Mouse (Mus musculus) kidney, adult 2 months (tissue): ENCODE measurements around the gene Dglucy.

ENCODE experiments used
- CTCF ChIP-seq: fragments of 200-500 bp; conservative IDR thresholded peaks from 2 replicates; pipeline ENCODE4 v1.5.1; 2011; ENCODE audit warnings: low read depth, mild to moderate bottlenecking, control low read depth, low read length, moderate library complexity, mixed read lengths; ENCODE audit not compliant: insufficient read depth, insufficient read length
- POLR2A ChIP-seq: fragments of 200-500 bp; IDR thresholded peaks from one replicate; pipeline ENCODE4 v1.6.1; 2011; ENCODE audit warnings: low read depth, low read length, control low read depth

GRCm38 (mm10) chr12:100781428-100782120 lies 2.7 kb downstream of the Dglucy start:
- TF ChIP-seq CTCF (no peak), POLR2A (no peak)
